Mouse (Mus musculus): ENCODE measurements around the gene Gm17428.
A peak's percentile ranks its signal among the peaks of the same experiment; 100 is the strongest.
"Not testable (repeated sequence)": the region's sequence is repeated elsewhere in the genome, so short reads cannot be mapped to it uniquely, and the experiment has no call there.

The Gm17428 gene

GRCm38 (mm10) chr14:54988882-54989281 is 12.1 kb downstream of the Gm17428 start:
- DNase-seq (ENCODE audit: low read depth, low spot score) = no peak

GRCm38 (mm10) chr14:54989886-54990441 is 13.2 kb downstream of the Gm17428 start:
- DNase-seq (ENCODE audit: low read depth, low spot score) = no peak

GRCm38 (mm10) chr14:54992196-54992595 is 15.5 kb downstream of the Gm17428 start:
- no peak for DNase-seq (ENCODE audit: low read depth, low spot score)

- no peak for DNase-seq (ENCODE audit: low read depth, low spot score)
Observed at GRCm38 (mm10) chr14:54993636-54994035, 16.9 kb downstream of the Gm17428 start.

GRCm38 (mm10) chr14:54994136-54994868 is 17.6 kb downstream of the Gm17428 start, which contains the start of gene Myh7:
Gene Myh7, minus strand, starts transcription at chr14:54994626.
- no peak for DNase-seq (ENCODE audit: low read depth, low spot score)

- no peak for DNase-seq (ENCODE audit: low read depth, low spot score)
Observed at GRCm38 (mm10) chr14:54994869-54995186, 18.1 kb downstream of the Gm17428 start.

- DNase-seq (ENCODE audit: low read depth, low spot score) = peak; percentile 13
Observed at GRCm38 (mm10) chr14:54995457-54996138, 18.9 kb downstream of the Gm17428 start.

- no peak for DNase-seq (ENCODE audit: low read depth, low spot score)
Observed at GRCm38 (mm10) chr14:54996793-54997192, 20.1 kb downstream of the Gm17428 start.

- DNase-seq (ENCODE audit: low read depth, low spot score) = no peak
Observed at GRCm38 (mm10) chr14:54997297-54997696, 20.6 kb downstream of the Gm17428 start.

GRCm38 (mm10) chr14:54998680-54999079 is 21.9 kb downstream of the Gm17428 start:
- DNase-seq (ENCODE audit: low read depth, low spot score) = no peak

GRCm38 (mm10) chr14:54999868-55000267 is 23.1 kb downstream of the Gm17428 start:
- DNase-seq (ENCODE audit: low read depth, low spot score) = not testable (repeated sequence)

GRCm38 (mm10) chr14:55000814-55001213 is 24.1 kb downstream of the Gm17428 start:
- DNase-seq (ENCODE audit: low read depth, low spot score) = no peak

GRCm38 (mm10) chr14:55001446-55001845 is 24.7 kb downstream of the Gm17428 start:
- no peak for DNase-seq (ENCODE audit: low read depth, low spot score)

GRCm38 (mm10) chr14:55001938-55002686 is 25.4 kb downstream of the Gm17428 start:
- DNase-seq (ENCODE audit: low read depth, low spot score) = no peak

GRCm38 (mm10) chr14:55002687-55003120 is 26.0 kb downstream of the Gm17428 start:
- DNase-seq (ENCODE audit: low read depth, low spot score) = no peak

GRCm38 (mm10) chr14:55003878-55004855 is 27.4 kb downstream of the Gm17428 start:
- no peak for DNase-seq (ENCODE audit: low read depth, low spot score)

- no peak for DNase-seq (ENCODE audit: low read depth, low spot score)
Observed at GRCm38 (mm10) chr14:55005506-55005905, 28.8 kb downstream of the Gm17428 start.

- DNase-seq (ENCODE audit: low read depth, low spot score) = no peak
Observed at GRCm38 (mm10) chr14:55005967-55006366, 29.2 kb downstream of the Gm17428 start.

- no peak for DNase-seq (ENCODE audit: low read depth, low spot score)
Observed at GRCm38 (mm10) chr14:55006541-55006940, 29.8 kb downstream of the Gm17428 start.

- no peak for DNase-seq (ENCODE audit: low read depth, low spot score)
Observed at GRCm38 (mm10) chr14:55007120-55007908, 30.6 kb downstream of the Gm17428 start.
